Mouse (Mus musculus) T-helper 17 cell (primary cell): Measurements from ENCODE around the gene Nid2.

ENCODE experiments used
- in situ Hi-C, 2 experiments: fragments of 300-600 bp; cut with MboI, MseI; formaldehyde crosslinking; loops; 1 replicate in 1 of 2; 2 replicates in 1 of 2; pipeline ENCODE4 v1.15.1; 2025; ENCODE audit warnings: high pct_unique_total_duplicates in 2 of 2

Nid2 gene

GRCm38 (mm10) chr14:19839600-19840332, 88.7 kb downstream of the Nid2 start:
- in situ Hi-C loops = loop anchor here (5.0 to 25.0 kb wide), 3 partner anchors 228 to 423 kb away; partner anchors contain the start of gene Kcnk16 (in 1 of the 2)

- in situ Hi-C loops = no loop called here
These were observed 102.4 kb downstream of the Nid2 start for GRCm38 (mm10) chr14:19853471-19853870.

- in situ Hi-C loops = no loop called here
These were observed 107.2 kb downstream of the Nid2 start for GRCm38 (mm10) chr14:19858279-19858678.

- in situ Hi-C loops = no loop called here
These were observed 108.0 kb downstream of the Nid2 start for GRCm38 (mm10) chr14:19858808-19859776.

- in situ Hi-C loops = no loop called here
These were observed 109.2 kb downstream of the Nid2 start for GRCm38 (mm10) chr14:19860281-19860680.
